Mouse (Mus musculus): ENCODE results near the gene Idh2. TPM values are rescaled to one million over a fixed set of nuclear protein-coding genes. Genes with fewer than 3 reads are reported as not detected.

Gene Idh2
- polyA plus RNA-seq, 1 experiment from 2014 or later: 338 TPM

- ATAC-seq (peak; percentile 5; the same call in 1 of the 2 replicates), DNase-seq (ENCODE audit: low spot score) (no peak)
- H3K9me3 ChIP-seq (replicated peaks; ENCODE audit: control insufficient read depth, low read length): no peaks in the 10 kb centered on the region
- peak overlapping the region; percentile 89 for H3K4me3 ChIP-seq (ENCODE audit: low read depth, low read length)
- peaks cover 15% of the 10 kb centered on the region for H3K36me3 ChIP-seq (ENCODE audit: control insufficient read depth, insufficient read depth, low read length)
- H3K9ac ChIP-seq (ENCODE audit: low read length): peak overlapping the region; percentile 96
- H3K27me3 ChIP-seq (replicated peaks; ENCODE audit: control insufficient read depth, insufficient read depth, low read length): no peaks in the 10 kb centered on the region
- H3K27ac ChIP-seq (ENCODE audit: low read depth, low read length): peak overlapping the region; percentile 97
- 4% methylated on average over 10 of the region's 10 CpGs for WGBS
- H3K4me1 ChIP-seq (ENCODE audit: control insufficient read depth, insufficient read depth, low read length): peaks cover 24% of the 10 kb centered on the region
- peak overlapping the region; percentile 77 for H3K4me2 ChIP-seq (ENCODE audit: low read length)
These were observed 1.2 kb downstream of the Idh2 start for GRCm38 (mm10) chr7:80113989-80114388.

GRCm38 (mm10) chr7:80111066-80112045 is 3.8 kb downstream of the Idh2 start:
- peaks cover 24% of the 10 kb centered on the region for H3K4me1 ChIP-seq (ENCODE audit: control insufficient read depth, insufficient read depth, low read length)
- H3K27ac ChIP-seq (ENCODE audit: low read depth, low read length): no peak overlapping the region
- DNase-seq (ENCODE audit: low spot score) (peak; percentile 81), ATAC-seq (no peak; the same call in 1 of the 2 replicates)
- 61% methylated on average over 9 of the region's 9 CpGs for WGBS
- H3K9ac ChIP-seq (ENCODE audit: low read length): no peak overlapping the region
- H3K9me3 ChIP-seq (replicated peaks; ENCODE audit: control insufficient read depth, low read length): no peaks in the 10 kb centered on the region
- no peak overlapping the region for H3K4me2 ChIP-seq (ENCODE audit: low read length)
- H3K4me3 ChIP-seq (ENCODE audit: low read depth, low read length): no peak overlapping the region
- H3K36me3 ChIP-seq (ENCODE audit: control insufficient read depth, insufficient read depth, low read length): peaks cover 22% of the 10 kb centered on the region
- no peaks in the 10 kb centered on the region for H3K27me3 ChIP-seq (replicated peaks; ENCODE audit: control insufficient read depth, insufficient read depth, low read length)

DNA sequence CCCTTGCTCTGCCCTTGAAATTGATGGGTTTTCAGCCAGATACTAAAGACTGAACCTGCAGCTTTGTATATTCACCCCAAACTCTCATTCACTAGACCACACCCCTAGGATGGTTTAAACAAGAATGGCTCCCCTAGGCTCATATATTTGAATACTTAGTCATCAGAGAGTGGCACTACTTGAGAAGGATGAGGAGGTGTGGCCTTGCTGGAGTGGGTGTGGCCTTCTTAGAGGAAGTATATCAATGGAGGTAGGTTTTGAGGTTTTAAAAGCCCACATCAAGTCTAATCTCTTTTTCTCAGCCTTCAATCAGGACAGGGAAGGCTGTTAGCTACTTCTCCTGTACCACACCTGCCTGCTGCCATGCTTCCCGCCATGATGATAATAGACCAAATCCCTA is 8.8 kb downstream of the Idh2 start:
- Histone ChIP-seq H3K36me3 (ENCODE audit: control insufficient read depth, insufficient read depth, low read length) (peaks cover 37% of the 10 kb centered on the region), H3K27ac (ENCODE audit: low read depth, low read length) (no peak overlapping the region), H3K9ac (ENCODE audit: low read length) (no peak overlapping the region), H3K27me3 (replicated peaks; ENCODE audit: control insufficient read depth, insufficient read depth, low read length) (no peaks in the 10 kb centered on the region), H3K4me3 (ENCODE audit: low read depth, low read length) (no peak overlapping the region), H3K9me3 (replicated peaks; ENCODE audit: control insufficient read depth, low read length) (no peaks in the 10 kb centered on the region), H3K4me2 (ENCODE audit: low read length) (no peak overlapping the region), H3K4me1 (ENCODE audit: control insufficient read depth, insufficient read depth, low read length) (peaks cover 3% of the 10 kb centered on the region; the same call in 1 of the 2 replicates)
- ATAC-seq: no peak
- DNase-seq (ENCODE audit: low spot score): no peak
- 96% methylated on average over 1 of the region's 1 CpGs for WGBS

- 96% methylated on average over 4 of the region's 4 CpGs for WGBS
- H3K36me3 ChIP-seq (ENCODE audit: control insufficient read depth, insufficient read depth, low read length): peaks cover 43% of the 10 kb centered on the region
These were observed 9.4 kb downstream of the Idh2 start for GRCm38 (mm10) chr7:80105637-80106390.

GRCm38 (mm10) chr7:80103335-80103734 is 11.9 kb downstream of the Idh2 start:
- peaks cover 52% of the 10 kb centered on the region for H3K36me3 ChIP-seq (ENCODE audit: control insufficient read depth, insufficient read depth, low read length)
- WGBS: 81% methylated on average over 3 of the region's 3 CpGs
- no peaks in the 10 kb centered on the region for H3K4me1 ChIP-seq (ENCODE audit: control insufficient read depth, insufficient read depth, low read length)
- ATAC-seq (peak; percentile 71), DNase-seq (ENCODE audit: low spot score) (peak; percentile 43)
- no peak overlapping the region for H3K9ac ChIP-seq (ENCODE audit: low read length)
- no peak overlapping the region for H3K4me3 ChIP-seq (ENCODE audit: low read depth, low read length)
- H3K9me3 ChIP-seq (replicated peaks; ENCODE audit: control insufficient read depth, low read length): no peaks in the 10 kb centered on the region
- no peak overlapping the region for H3K27ac ChIP-seq (ENCODE audit: low read depth, low read length)
- H3K4me2 ChIP-seq (ENCODE audit: low read length): no peak overlapping the region
- H3K27me3 ChIP-seq (replicated peaks; ENCODE audit: control insufficient read depth, insufficient read depth, low read length): no peaks in the 10 kb centered on the region

More at GRCm38 (mm10) chr7:80105637-80106390, 9.4 kb downstream of the Idh2 start:
- DNase-seq (ENCODE audit: low spot score) (no peak), ATAC-seq (no peak)
- H3K27ac ChIP-seq (ENCODE audit: low read depth, low read length): no peak overlapping the region
- H3K4me2 ChIP-seq (ENCODE audit: low read length): no peak overlapping the region
- no peaks in the 10 kb centered on the region for H3K27me3 ChIP-seq (replicated peaks; ENCODE audit: control insufficient read depth, insufficient read depth, low read length)
- H3K4me3 ChIP-seq (ENCODE audit: low read depth, low read length): no peak overlapping the region
- H3K9me3 ChIP-seq (replicated peaks; ENCODE audit: control insufficient read depth, low read length): no peaks in the 10 kb centered on the region
- no peak overlapping the region for H3K9ac ChIP-seq (ENCODE audit: low read length)
- no peaks in the 10 kb centered on the region for H3K4me1 ChIP-seq (ENCODE audit: control insufficient read depth, insufficient read depth, low read length)

GRCm38 (mm10) chr7:80098389-80098976 is 16.7 kb downstream of the Idh2 start:
- DNase-seq (ENCODE audit: low spot score) (no peak), ATAC-seq (no peak)
- Histone ChIP-seq H3K27me3 (replicated peaks; ENCODE audit: control insufficient read depth, insufficient read depth, low read length) (no peaks in the 10 kb centered on the region), H3K27ac (ENCODE audit: low read depth, low read length) (no peak overlapping the region), H3K4me2 (ENCODE audit: low read length) (no peak overlapping the region), H3K9ac (ENCODE audit: low read length) (no peak overlapping the region), H3K9me3 (replicated peaks; ENCODE audit: control insufficient read depth, low read length) (no peaks in the 10 kb centered on the region), H3K4me1 (ENCODE audit: control insufficient read depth, insufficient read depth, low read length) (no peaks in the 10 kb centered on the region), H3K4me3 (ENCODE audit: low read depth, low read length) (no peak overlapping the region), H3K36me3 (ENCODE audit: control insufficient read depth, insufficient read depth, low read length) (peaks cover 94% of the 10 kb centered on the region)
- WGBS: 96% methylated on average over 13 of the region's 13 CpGs

GRCm38 (mm10) chr7:80095598-80096309 is 19.4 kb downstream of the Idh2 start:
- no peaks in the 10 kb centered on the region for H3K27me3 ChIP-seq (replicated peaks; ENCODE audit: control insufficient read depth, insufficient read depth, low read length)
- H3K27ac ChIP-seq (ENCODE audit: low read depth, low read length): no peak overlapping the region
- no peak overlapping the region for H3K9ac ChIP-seq (ENCODE audit: low read length)
- H3K4me1 ChIP-seq (ENCODE audit: control insufficient read depth, insufficient read depth, low read length): no peaks in the 10 kb centered on the region
- 93% methylated on average over 20 of the region's 20 CpGs for WGBS
- no peak overlapping the region for H3K4me3 ChIP-seq (ENCODE audit: low read depth, low read length)
- H3K9me3 ChIP-seq (replicated peaks; ENCODE audit: control insufficient read depth, low read length): no peaks in the 10 kb centered on the region
- H3K36me3 ChIP-seq (ENCODE audit: control insufficient read depth, insufficient read depth, low read length): peaks cover 98% of the 10 kb centered on the region
- DNase-seq (ENCODE audit: low spot score) (no peak), ATAC-seq (no peak)
- no peak overlapping the region for H3K4me2 ChIP-seq (ENCODE audit: low read length)

- H3K27ac ChIP-seq (ENCODE audit: low read depth, low read length): no peak overlapping the region
- no peaks in the 10 kb centered on the region for H3K9me3 ChIP-seq (replicated peaks; ENCODE audit: control insufficient read depth, low read length)
- no peaks in the 10 kb centered on the region for H3K27me3 ChIP-seq (replicated peaks; ENCODE audit: control insufficient read depth, insufficient read depth, low read length)
- no peak overlapping the region for H3K4me2 ChIP-seq (ENCODE audit: low read length)
- no peak overlapping the region for H3K4me3 ChIP-seq (ENCODE audit: low read depth, low read length)
- no peak overlapping the region for H3K9ac ChIP-seq (ENCODE audit: low read length)
- ATAC-seq: no peak
- no peak for DNase-seq (ENCODE audit: low spot score)
- H3K4me1 ChIP-seq (ENCODE audit: control insufficient read depth, insufficient read depth, low read length): no peaks in the 10 kb centered on the region
- peaks cover 98% of the 10 kb centered on the region for H3K36me3 ChIP-seq (ENCODE audit: control insufficient read depth, insufficient read depth, low read length)
- 85% methylated on average over 5 of the region's 5 CpGs for WGBS
These were observed 20.7 kb downstream of the Idh2 start for GRCm38 (mm10) chr7:80094481-80094880.

Measured in forebrain, embryonic 14.5 days (tissue).